Mouse (Mus musculus): ENCODE results near the gene Tnfrsf25. TPM values are rescaled to one million over a fixed set of nuclear protein-coding genes. Genes with fewer than 3 reads are reported as not detected.
A peak's percentile ranks its signal among the peaks of the same experiment; 100 is the strongest.

Tnfrsf25 gene
- polyA plus RNA-seq, 1 experiment from 2014 or later = 0.95 TPM

DNA sequence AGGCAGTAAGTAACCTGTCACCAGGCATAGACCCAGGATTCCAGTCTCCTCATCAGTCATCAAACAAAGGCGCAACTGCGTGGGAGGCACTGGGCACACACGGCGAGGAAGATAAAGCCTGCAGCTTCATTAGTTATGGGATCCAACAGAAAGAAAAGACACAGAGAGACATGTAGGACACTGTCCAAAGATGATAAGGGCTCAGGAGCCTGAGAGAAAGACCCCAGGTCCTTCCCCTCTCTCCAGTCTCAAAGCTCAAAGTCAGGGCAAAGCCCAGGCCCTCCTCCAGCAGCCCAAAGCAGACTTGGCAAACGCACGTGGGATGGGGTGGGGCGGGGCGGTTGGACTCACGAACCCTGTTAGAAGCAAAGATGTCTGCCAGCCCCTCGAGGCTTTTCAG lies 29.7 kb downstream of the Tnfrsf25 start:
- no peak for DNase-seq (ENCODE audit: low spot score)
- ATAC-seq (ENCODE audit: low FRiP score) = no peak
- H3K36me3 ChIP-seq (replicated peaks; ENCODE audit: control insufficient read depth, insufficient read depth) = no peaks in the 10 kb centered on the region
- no peak overlapping the region for H3K4me2 ChIP-seq (replicated peaks)
- no peak overlapping the region for H3K4me3 ChIP-seq (replicated peaks; ENCODE audit: low read length)
- no peaks in the 10 kb centered on the region for H3K4me1 ChIP-seq (replicated peaks; ENCODE audit: control insufficient read depth, insufficient read depth, low read length)
- no peaks in the 10 kb centered on the region for H3K9me3 ChIP-seq (ENCODE audit: control insufficient read depth, low read length)
- no peak overlapping the region for H3K9ac ChIP-seq
- peaks cover 22% of the 10 kb centered on the region for H3K27me3 ChIP-seq (ENCODE audit: control insufficient read depth, insufficient read depth, low read length)
- 65% methylated on average over 10 of the region's 10 CpGs for WGBS
- H3K27ac ChIP-seq = no peak overlapping the region

DNA sequence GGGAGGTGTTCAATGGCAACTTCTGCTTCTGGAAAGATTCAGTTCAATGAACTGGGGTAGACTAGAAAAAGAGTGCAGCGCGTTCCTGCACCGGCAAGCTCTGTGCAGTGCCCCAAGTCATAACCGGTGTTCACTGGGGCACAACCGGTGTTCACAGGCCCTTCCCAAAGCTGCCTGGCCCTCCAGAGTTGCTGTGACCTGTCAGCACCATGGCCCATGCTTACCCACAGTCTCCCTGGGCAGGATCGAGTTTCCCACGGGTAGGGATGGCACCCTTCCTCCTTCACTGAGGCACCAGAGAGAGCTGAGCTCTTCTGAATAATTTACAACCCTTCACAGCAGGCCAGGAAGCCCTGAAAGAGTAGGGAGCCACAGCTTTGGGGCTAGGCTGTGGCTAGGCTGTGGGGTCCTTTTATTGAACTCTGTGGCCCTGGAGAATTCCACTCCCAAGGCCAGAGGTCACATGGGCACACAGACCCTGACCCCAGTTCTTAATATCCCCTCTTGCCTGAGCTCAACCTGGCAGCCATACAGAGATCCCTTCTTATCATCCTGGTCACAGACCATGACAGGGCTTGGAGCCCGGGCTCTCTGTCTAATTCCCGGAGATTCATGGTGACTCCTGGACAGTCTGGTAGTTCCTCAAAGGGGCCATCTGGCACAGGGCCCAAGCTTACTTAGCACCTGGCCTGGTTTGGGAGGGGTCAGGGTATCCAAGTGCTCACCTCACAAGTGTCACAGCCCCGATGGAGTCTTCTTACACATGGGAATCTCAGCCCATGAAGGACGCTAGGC lies 30.5 kb downstream of the Tnfrsf25 start:
- DNase-seq (ENCODE audit: low spot score) (no peak), ATAC-seq (ENCODE audit: low FRiP score) (no peak)
- Histone ChIP-seq H3K4me2 (replicated peaks) (no peak overlapping the region), H3K27ac (no peak overlapping the region), H3K4me1 (replicated peaks; ENCODE audit: control insufficient read depth, insufficient read depth, low read length) (no peaks in the 10 kb centered on the region), H3K9ac (no peak overlapping the region), H3K4me3 (replicated peaks; ENCODE audit: low read length) (no peak overlapping the region), H3K36me3 (replicated peaks; ENCODE audit: control insufficient read depth, insufficient read depth) (no peaks in the 10 kb centered on the region), H3K27me3 (ENCODE audit: control insufficient read depth, insufficient read depth, low read length) (peaks cover 29% of the 10 kb centered on the region), H3K9me3 (ENCODE audit: control insufficient read depth, low read length) (no peaks in the 10 kb centered on the region)
- 65% methylated on average over 11 of the region's 11 CpGs for WGBS

DNA sequence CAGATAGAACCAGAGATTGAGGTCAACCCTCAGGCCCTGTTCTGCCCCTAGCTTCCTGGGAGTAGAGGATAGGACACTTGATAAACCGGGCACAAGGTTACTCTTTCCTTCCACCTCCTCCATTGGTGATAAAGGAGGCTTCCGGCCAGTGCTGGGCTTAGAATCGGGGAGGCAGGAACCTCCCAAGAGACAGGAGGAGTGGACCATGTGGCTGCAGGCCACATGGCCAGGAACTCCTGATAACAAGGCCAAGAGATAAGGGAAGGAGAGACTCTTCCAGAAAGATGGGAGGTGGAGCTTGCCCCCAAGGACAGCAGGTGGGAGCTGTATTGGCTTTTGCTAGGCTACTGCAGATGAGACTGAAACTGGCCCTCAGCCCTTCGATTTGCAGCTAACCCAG lies 34.8 kb downstream of the Tnfrsf25 start:
- H3K9me3 ChIP-seq (ENCODE audit: control insufficient read depth, low read length) = no peaks in the 10 kb centered on the region
- ATAC-seq (ENCODE audit: low FRiP score) = no peak
- no peak overlapping the region for H3K4me3 ChIP-seq (replicated peaks; ENCODE audit: low read length)
- 82% methylated on average over 4 of the region's 4 CpGs for WGBS
- H3K4me1 ChIP-seq (replicated peaks; ENCODE audit: control insufficient read depth, insufficient read depth, low read length) = peaks cover 8% of the 10 kb centered on the region; the same call in 1 of the 2 replicates
- no peak for DNase-seq (ENCODE audit: low spot score)
- H3K9ac ChIP-seq = no peak overlapping the region
- no peaks in the 10 kb centered on the region for H3K36me3 ChIP-seq (replicated peaks; ENCODE audit: control insufficient read depth, insufficient read depth)
- H3K27ac ChIP-seq = no peak overlapping the region
- no peak overlapping the region for H3K4me2 ChIP-seq (replicated peaks)
- peaks cover 68% of the 10 kb centered on the region for H3K27me3 ChIP-seq (ENCODE audit: control insufficient read depth, insufficient read depth, low read length)

DNA sequence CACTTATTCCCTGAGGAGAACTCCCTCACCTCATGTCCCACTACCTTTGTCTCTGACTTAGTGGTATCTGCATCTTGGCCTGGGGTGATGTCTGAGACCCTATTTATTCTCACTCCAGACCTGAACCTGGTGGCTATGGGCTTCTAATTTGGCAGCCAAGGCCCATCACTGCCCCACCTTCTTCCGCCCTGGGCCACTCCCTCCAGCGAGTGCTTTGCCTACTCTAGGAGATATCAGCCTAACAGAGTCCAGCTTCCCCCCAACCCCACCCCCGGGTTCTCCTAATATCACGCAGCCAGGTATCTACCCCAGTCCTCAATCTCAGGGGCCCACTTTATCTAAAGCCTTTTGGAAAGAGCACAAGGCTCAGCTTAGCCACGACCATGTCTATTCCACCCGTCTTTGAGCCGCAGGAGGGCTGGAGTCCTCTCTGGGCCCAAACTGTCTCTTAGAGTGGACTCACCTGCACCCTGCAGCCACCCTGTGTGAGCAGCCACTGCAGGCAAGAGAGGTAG lies 35.8 kb downstream of the Tnfrsf25 start:
- Histone ChIP-seq H3K4me2 (replicated peaks) (peak overlapping the region; percentile 46), H3K4me1 (replicated peaks; ENCODE audit: control insufficient read depth, insufficient read depth, low read length) (peaks cover 8% of the 10 kb centered on the region; the same call in 1 of the 2 replicates), H3K27ac (no peak overlapping the region), H3K9ac (no peak overlapping the region), H3K4me3 (replicated peaks; ENCODE audit: low read length) (peak overlapping the region; percentile 22), H3K27me3 (ENCODE audit: control insufficient read depth, insufficient read depth, low read length) (peaks cover 71% of the 10 kb centered on the region), H3K36me3 (replicated peaks; ENCODE audit: control insufficient read depth, insufficient read depth) (no peaks in the 10 kb centered on the region), H3K9me3 (ENCODE audit: control insufficient read depth, low read length) (no peaks in the 10 kb centered on the region)
- no peak for DNase-seq (ENCODE audit: low spot score)
- WGBS = 17% methylated on average over 7 of the region's 7 CpGs
- 0 out of 2 replicates have a peak, but pooled peaks have one; percentile 15 for ATAC-seq (ENCODE audit: low FRiP score)

DNA sequence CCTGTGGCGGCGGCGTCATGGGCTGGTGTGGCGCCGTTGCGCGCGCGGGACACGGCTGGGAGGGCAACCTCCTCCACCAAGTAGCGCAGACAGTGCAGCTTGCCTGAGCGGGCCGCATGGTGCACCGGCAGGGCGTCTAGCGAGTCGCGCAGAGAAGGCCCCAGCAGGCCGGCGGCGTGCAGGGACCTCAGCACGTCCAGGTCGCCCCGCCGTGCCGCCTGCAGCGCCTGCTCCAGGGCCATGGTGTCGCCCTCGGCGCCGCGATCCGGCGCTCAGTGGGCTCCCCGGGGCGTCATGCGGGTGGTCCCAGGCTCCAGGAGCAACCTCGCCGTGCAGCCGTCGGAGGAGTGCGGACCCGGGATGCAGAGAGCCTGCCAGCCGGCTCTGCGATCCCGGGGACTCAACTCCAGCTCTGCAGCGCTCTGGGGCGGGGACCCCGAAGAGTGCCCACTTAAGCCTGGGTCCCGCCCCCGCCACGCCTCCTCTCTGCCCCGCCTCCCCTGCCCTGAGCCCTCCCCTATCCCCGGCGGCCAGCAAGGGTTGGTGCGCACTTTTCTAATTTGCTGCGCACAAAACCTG lies 36.3 kb downstream of the Tnfrsf25 start, which contains the start of gene Espn:
Gene Espn, minus strand, starts transcription at position 406 of the 579 bp plus-strand sequence.
- H3K36me3 ChIP-seq (replicated peaks; ENCODE audit: control insufficient read depth, insufficient read depth) = no peaks in the 10 kb centered on the region
- H3K4me3 ChIP-seq (replicated peaks; ENCODE audit: low read length) = peak within 1 kb of the TSS; percentile 22
- ATAC-seq (ENCODE audit: low FRiP score) (peak; percentile 51; the same call in 1 of the 2 replicates), DNase-seq (ENCODE audit: low spot score) (no peak)
- H3K27ac ChIP-seq = no peak within 1 kb of the TSS
- peaks cover 73% of the 10 kb centered on the region for H3K27me3 ChIP-seq (ENCODE audit: control insufficient read depth, insufficient read depth, low read length)
- H3K9me3 ChIP-seq (ENCODE audit: control insufficient read depth, low read length) = no peaks in the 10 kb centered on the region
- under 1% methylated on average over 56 of the region's 57 CpGs for WGBS
- H3K4me1 ChIP-seq (replicated peaks; ENCODE audit: control insufficient read depth, insufficient read depth, low read length) = peaks cover 8% of the 10 kb centered on the region; the same call in 1 of the 2 replicates
- H3K4me2 ChIP-seq (replicated peaks) = peak within 1 kb of the TSS; percentile 46
- no peak within 1 kb of the TSS for H3K9ac ChIP-seq

DNA sequence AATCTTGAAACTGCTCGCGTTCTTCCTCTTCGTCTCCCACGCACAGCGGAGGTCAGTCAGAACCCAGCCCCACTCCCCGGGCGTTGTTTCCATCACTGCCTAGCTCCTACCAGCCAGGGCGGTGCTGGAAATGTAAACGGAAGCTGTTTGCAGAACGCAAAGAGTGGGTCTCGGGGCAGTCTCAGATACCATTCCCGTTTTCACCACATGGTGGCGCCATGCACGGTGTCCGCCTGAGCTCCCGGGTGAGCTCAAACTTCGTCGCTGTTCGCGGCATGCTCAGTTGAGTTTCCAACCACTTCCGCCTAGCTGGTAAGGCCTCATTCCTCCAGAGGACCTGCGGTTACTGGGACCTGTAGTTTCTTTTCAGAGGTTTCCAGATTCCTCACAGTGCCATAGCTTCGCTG lies 38.0 kb downstream of the Tnfrsf25 start:
- H3K9me3 ChIP-seq (ENCODE audit: control insufficient read depth, low read length) = no peaks in the 10 kb centered on the region
- ATAC-seq (ENCODE audit: low FRiP score) (no peak), DNase-seq (ENCODE audit: low spot score) (peak; percentile 86)
- H3K36me3 ChIP-seq (replicated peaks; ENCODE audit: control insufficient read depth, insufficient read depth) = no peaks in the 10 kb centered on the region
- H3K27me3 ChIP-seq (ENCODE audit: control insufficient read depth, insufficient read depth, low read length) = peaks cover 90% of the 10 kb centered on the region
- H3K4me1 ChIP-seq (replicated peaks; ENCODE audit: control insufficient read depth, insufficient read depth, low read length) = peaks cover 8% of the 10 kb centered on the region; the same call in 1 of the 2 replicates
- no peak overlapping the region for H3K4me3 ChIP-seq (replicated peaks; ENCODE audit: low read length)
- no peak overlapping the region for H3K27ac ChIP-seq
- peak overlapping the region; percentile 34 for H3K4me2 ChIP-seq (replicated peaks)
- no peak overlapping the region for H3K9ac ChIP-seq
- WGBS = 4% methylated on average over 23 of the region's 23 CpGs

DNA sequence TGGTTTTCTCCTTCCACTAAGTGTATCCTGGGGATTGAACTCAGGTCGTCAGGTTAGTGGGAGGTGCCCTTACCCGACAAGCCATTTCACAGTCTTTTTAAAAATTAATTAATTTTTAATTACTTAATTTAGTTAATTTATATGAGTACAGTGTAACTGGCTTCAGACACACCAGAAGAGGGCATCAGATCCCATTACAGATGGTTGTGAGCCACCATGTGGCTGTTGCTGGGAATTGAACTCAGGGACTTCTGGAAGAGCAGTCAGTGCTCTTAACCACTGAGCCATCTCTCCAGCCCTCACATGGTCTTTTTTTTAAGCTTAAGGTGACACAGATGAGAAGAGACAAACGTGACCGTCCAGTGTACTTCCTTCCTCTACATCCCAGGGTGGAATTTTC lies 39.3 kb downstream of the Tnfrsf25 start:
- Histone ChIP-seq H3K9ac (no peak overlapping the region), H3K27me3 (ENCODE audit: control insufficient read depth, insufficient read depth, low read length) (peaks cover 90% of the 10 kb centered on the region), H3K27ac (no peak overlapping the region), H3K36me3 (replicated peaks; ENCODE audit: control insufficient read depth, insufficient read depth) (no peaks in the 10 kb centered on the region), H3K4me1 (replicated peaks; ENCODE audit: control insufficient read depth, insufficient read depth, low read length) (peaks cover 8% of the 10 kb centered on the region; the same call in 1 of the 2 replicates), H3K4me2 (replicated peaks) (no peak overlapping the region), H3K9me3 (ENCODE audit: control insufficient read depth, low read length) (no peaks in the 10 kb centered on the region), H3K4me3 (replicated peaks; ENCODE audit: low read length) (no peak overlapping the region)
- no peak for DNase-seq (ENCODE audit: low spot score)
- ATAC-seq (ENCODE audit: low FRiP score) = no peak
- 65% methylated on average over 4 of the region's 4 CpGs for WGBS

DNA sequence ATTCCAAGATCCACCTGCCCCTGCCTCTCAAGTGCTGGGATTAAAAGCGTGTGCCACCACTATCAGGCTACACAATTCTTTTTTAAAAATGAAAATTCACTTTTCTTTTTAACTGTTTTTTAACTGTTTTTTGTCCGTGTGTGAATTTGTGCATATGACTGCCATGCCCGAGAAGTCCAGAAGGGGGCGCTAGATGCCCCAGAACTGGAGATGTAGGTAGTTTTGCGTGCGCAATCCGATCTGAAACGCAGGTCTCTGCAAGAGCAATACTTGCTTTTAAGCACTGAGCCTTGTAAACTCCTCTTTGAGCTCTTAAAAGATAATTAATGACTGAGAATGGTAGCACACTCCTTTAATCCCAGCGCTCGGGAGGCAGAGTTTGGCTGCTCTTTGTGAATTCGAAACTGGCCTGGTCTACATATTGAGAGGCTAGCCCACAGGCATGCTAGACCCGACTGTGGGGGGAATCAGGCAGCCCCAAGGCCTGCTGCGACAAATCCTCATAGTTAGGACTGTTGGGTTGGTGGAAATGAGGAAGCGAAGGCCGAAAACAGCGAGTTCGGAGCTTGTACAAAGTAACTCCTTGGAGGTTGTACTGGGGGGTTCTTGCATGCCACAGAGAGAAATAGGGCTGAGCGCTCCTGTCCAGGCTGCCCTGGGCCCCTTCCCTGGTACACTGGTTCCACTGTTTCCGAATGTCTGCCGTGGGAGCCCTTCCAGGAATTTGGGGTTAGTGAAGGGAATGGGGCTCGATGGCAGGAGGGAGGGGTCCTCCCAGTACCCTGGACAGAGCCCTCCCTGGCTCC lies 42.2 kb downstream of the Tnfrsf25 start:
- no peaks in the 10 kb centered on the region for H3K9me3 ChIP-seq (ENCODE audit: control insufficient read depth, low read length)
- peak; percentile 59 for DNase-seq (ENCODE audit: low spot score)
- peak overlapping the region; percentile 19 for H3K4me2 ChIP-seq (replicated peaks)
- 17% methylated on average over 21 of the region's 21 CpGs for WGBS
- no peak for ATAC-seq (ENCODE audit: low FRiP score)
- peaks cover 90% of the 10 kb centered on the region for H3K27me3 ChIP-seq (ENCODE audit: control insufficient read depth, insufficient read depth, low read length)
- H3K36me3 ChIP-seq (replicated peaks; ENCODE audit: control insufficient read depth, insufficient read depth) = no peaks in the 10 kb centered on the region
- H3K27ac ChIP-seq = no peak overlapping the region
- peaks cover 4% of the 10 kb centered on the region; the same call in 1 of the 2 replicates for H3K4me1 ChIP-seq (replicated peaks; ENCODE audit: control insufficient read depth, insufficient read depth, low read length)
- no peak overlapping the region for H3K9ac ChIP-seq
- no peak overlapping the region; the same call in 1 of the 2 replicates for H3K4me3 ChIP-seq (replicated peaks; ENCODE audit: low read length)

Data from hindbrain, embryonic 14.5 days (tissue).